Mouse (Mus musculus): Measurements from ENCODE around the gene Ncs1. TPM values are rescaled to one million over a fixed set of nuclear protein-coding genes. Genes with fewer than 3 reads are reported as not detected.

Gene Ncs1
- polyA plus RNA-seq, 1 experiment, result 2.5 TPM

DNA sequence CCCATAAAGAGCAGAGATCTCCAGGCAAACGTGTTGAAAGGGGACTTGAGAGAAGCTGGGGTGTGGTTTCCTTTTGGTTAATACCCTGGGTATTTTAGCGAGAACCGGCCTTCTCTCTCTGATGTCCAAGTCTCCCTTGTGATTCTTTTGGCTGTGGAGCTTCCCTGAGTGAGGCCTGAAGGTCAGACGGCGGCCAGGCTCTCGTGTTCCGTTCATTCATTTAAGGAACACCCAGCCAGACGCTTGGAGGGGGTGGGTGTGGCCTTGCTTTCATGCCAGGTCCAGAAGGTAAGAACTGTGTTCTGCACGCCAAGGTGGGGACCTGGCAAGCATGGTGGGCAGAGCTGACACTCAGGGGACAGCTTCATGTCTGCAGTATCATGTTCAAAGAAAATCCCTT lies 58.6 kb downstream of the Ncs1 start:
- DNase-seq, result no peak
- no peak for TF ChIP-seq CTCF (IDR thresholded peaks at IDR 0.05; ENCODE audit: insufficient read depth, low read length)
- TF ChIP-seq POLR2A (IDR thresholded peaks at IDR 0.05; ENCODE audit: borderline replicate concordance, extremely low read depth, low read depth, low read length), result no peak
- WGBS, result 42% methylated on average over 9 of the region's 9 CpGs

DNA sequence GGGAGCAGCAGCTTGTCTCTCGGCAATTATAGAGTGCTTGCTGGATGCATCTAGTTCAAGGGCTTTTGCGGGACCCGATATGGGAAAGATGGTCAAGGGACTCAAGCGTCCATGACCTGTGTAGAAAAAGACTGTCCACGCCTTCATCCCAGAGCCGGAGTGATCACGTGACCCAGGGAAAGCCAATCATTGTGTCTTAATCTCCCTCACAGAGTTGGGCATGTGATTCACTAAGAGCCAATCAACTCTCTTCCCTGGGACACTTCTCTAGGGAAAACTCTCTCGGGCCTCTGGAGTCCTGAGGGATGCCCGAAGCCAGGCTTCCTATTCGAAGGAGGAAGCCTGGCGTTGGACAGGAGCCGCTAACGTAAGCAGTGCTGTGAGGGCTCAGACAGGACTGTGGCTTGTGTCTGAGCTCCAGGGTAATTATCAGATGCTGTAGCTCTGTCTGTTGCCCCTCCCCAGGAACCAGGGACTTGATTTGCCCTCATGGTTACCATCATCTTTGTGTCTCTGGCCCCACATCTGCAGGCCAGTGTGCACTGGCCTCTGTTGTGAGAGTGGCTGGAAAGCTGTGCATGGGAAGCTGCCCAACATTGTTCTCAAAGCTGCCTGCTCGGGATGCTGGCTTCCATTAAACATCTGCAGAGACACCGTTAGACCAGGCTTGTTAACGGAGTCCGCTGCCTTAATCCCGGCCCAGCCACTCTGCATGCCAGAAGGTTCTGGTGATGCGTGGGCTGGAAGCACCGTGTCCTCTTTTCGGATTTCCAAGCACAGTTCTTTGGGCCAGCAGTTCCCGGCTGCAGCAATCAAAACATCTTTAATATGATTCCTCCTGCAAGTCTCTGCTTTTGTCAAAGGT lies 59.4 kb downstream of the Ncs1 start:
- DNase-seq, result no peak
- no peak overlapping the region for H3K4me3 ChIP-seq (replicated peaks; ENCODE audit: extremely low read depth, low read depth, low read length)
- TF ChIP-seq POLR2A (IDR thresholded peaks at IDR 0.05; ENCODE audit: borderline replicate concordance, extremely low read depth, low read depth, low read length), result no peak
- no peak for TF ChIP-seq CTCF (IDR thresholded peaks at IDR 0.05; ENCODE audit: insufficient read depth, low read length)
- WGBS, result 70% methylated on average over 22 of the region's 22 CpGs
- no peaks in the 10 kb centered on the region for H3K4me1 ChIP-seq (ENCODE audit: control insufficient read depth, insufficient read depth, low read length)

More for the DNA sequence above, 58.6 kb downstream of the Ncs1 start:
- H3K4me3 ChIP-seq (replicated peaks; ENCODE audit: extremely low read depth, low read depth, low read length), result no peak overlapping the region
- no peaks in the 10 kb centered on the region for H3K4me1 ChIP-seq (ENCODE audit: control insufficient read depth, insufficient read depth, low read length)

DNA sequence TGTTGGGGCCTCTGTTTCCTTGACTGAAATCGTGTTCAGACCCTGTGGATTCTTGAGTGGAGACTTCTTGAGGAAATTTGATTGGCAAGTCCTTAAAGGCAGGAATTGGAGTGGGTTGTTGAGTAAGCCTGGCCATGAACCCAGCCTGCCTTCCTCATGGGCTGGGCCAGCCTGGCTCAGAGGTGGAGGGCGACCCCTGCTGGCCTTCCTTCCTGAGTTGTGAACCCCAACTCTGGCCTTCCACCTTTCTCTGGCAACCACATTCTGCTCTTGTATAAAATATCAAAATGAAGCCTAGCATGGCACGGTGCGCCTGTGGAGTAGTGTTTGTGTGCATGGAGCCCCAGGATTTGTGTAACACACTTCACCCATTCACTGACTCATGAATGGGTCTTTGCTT lies 60.1 kb downstream of the Ncs1 start:
- no peaks in the 10 kb centered on the region for H3K4me1 ChIP-seq (ENCODE audit: control insufficient read depth, insufficient read depth, low read length)
- TF ChIP-seq POLR2A (IDR thresholded peaks at IDR 0.05; ENCODE audit: borderline replicate concordance, extremely low read depth, low read depth, low read length) (no peak), CTCF (IDR thresholded peaks at IDR 0.05; ENCODE audit: insufficient read depth, low read length) (peak; percentile 62)
- peak; percentile 52 for DNase-seq
- no peak overlapping the region for H3K4me3 ChIP-seq (replicated peaks; ENCODE audit: extremely low read depth, low read depth, low read length)
- 38% methylated on average over 4 of the region's 4 CpGs for WGBS

DNA sequence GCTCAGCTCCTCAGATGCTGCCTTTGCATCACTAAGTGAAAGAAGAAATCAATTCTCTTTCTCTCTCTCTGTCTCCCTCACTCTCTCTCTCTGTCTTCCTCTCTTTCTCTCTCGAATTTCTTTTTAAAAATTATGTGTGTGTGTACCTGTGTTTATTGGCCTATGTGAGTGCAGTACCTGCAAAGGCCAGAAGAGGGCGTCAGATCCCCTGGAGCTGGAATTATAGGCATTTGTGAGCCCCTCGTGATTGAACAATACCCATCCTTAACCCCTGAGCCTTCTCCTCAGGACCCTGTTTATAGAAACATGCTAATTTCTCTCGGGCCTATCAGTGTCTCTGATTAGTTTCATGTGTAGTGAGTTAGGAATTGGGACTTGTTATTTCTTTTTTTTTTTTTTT lies 62.6 kb downstream of the Ncs1 start:
- H3K4me3 ChIP-seq (replicated peaks; ENCODE audit: extremely low read depth, low read depth, low read length), result no peak overlapping the region
- no peak for DNase-seq
- H3K4me1 ChIP-seq (ENCODE audit: control insufficient read depth, insufficient read depth, low read length), result no peaks in the 10 kb centered on the region
- 56% methylated on average over 4 of the region's 4 CpGs for WGBS
- no peak for TF ChIP-seq CTCF (IDR thresholded peaks at IDR 0.05; ENCODE audit: insufficient read depth, low read length)
- no peak for TF ChIP-seq POLR2A (IDR thresholded peaks at IDR 0.05; ENCODE audit: borderline replicate concordance, extremely low read depth, low read depth, low read length)

DNA sequence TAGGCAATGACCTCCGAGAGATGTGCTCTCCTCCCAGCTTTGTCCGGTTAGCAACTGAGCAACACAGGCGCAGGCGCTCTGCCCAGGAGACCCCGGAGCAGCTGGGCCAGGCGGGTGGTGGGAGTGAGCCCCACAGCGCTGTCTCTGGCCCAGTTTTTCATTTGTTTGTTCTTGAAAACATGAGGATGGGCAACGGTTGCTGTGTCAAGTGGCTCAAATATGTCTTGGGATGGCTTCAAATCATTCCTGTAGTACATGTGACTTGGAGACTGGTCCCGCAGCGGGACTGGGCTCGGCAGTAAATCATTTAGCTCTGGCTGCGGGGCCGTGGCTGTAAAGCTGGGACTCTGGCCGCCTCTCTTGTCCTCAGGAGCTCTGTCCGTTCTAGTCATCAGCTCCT lies 63.9 kb downstream of the Ncs1 start:
- 51% methylated on average over 15 of the region's 15 CpGs for WGBS
- Histone ChIP-seq H3K4me3 (replicated peaks; ENCODE audit: extremely low read depth, low read depth, low read length) (no peak overlapping the region), H3K4me1 (ENCODE audit: control insufficient read depth, insufficient read depth, low read length) (no peaks in the 10 kb centered on the region)
- no peak for DNase-seq
- TF ChIP-seq CTCF (IDR thresholded peaks at IDR 0.05; ENCODE audit: insufficient read depth, low read length) (no peak), POLR2A (IDR thresholded peaks at IDR 0.05; ENCODE audit: borderline replicate concordance, extremely low read depth, low read depth, low read length) (no peak)

DNA sequence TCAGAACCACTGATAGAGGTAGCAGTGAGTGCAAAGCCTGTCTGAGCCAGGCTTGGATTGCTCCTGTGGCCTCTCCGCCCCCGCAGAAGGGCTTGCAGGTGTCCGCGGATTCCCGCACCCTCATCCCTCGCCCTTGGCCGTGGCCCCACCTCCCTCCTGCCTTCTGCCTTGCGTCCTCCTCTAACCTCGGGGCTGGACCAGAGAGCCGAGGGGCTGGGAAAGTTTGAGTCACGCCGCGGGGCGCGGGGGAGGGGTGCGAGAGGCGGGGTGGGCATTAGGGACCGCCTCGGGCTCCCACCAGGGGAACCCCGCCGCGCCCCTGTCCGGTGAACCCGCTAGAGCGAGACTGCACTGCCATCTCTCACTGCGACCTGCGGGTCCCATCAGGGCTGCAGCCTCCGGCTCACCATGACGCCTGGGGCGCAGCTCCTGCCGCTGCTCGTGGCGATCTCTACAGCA lies 68.4 kb downstream of the Ncs1 start, which contains the start of gene Hmcn2:
Gene Hmcn2 (plus strand): TSS at position 409 of the 459 bp plus-strand sequence.
- Histone ChIP-seq H3K4me3 (replicated peaks; ENCODE audit: extremely low read depth, low read depth, low read length) (no peak within 1 kb of the TSS), H3K4me1 (ENCODE audit: control insufficient read depth, insufficient read depth, low read length) (no peaks in the 10 kb centered on the region)
- 2% methylated on average over 30 of the region's 33 CpGs for WGBS
- TF ChIP-seq POLR2A (IDR thresholded peaks at IDR 0.05; ENCODE audit: borderline replicate concordance, extremely low read depth, low read depth, low read length) (no peak), CTCF (IDR thresholded peaks at IDR 0.05; ENCODE audit: insufficient read depth, low read length) (no peak)
- no peak for DNase-seq

DNA sequence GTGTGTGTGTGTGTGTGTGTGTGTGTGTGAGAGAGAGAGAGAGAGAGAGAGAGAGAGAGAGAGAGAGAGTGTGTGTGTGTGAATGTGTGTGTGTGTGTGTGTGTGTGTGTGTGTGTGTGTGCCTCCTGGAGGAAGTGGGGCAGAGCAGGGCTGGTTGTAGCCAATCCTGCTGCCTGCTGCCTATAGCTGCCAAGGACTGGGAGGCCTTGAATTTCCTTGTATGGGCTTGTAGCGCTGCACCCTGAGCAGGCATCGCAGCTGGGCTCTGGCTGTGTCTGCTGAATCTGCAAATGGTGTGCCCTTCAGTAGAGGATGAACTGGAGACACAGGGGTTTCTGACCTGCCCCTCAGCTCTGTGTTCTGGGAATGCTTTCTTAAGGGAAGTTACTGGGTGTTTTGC lies 72.5 kb downstream of the Ncs1 start:
- 12% methylated on average over 2 of the region's 2 CpGs for WGBS
- Histone ChIP-seq H3K4me3 (replicated peaks; ENCODE audit: extremely low read depth, low read depth, low read length) (no peak overlapping the region), H3K4me1 (ENCODE audit: control insufficient read depth, insufficient read depth, low read length) (no peaks in the 10 kb centered on the region)
- TF ChIP-seq CTCF (IDR thresholded peaks at IDR 0.05; ENCODE audit: insufficient read depth, low read length) (no peak), POLR2A (IDR thresholded peaks at IDR 0.05; ENCODE audit: borderline replicate concordance, extremely low read depth, low read depth, low read length) (no peak)
- no peak for DNase-seq

DNA sequence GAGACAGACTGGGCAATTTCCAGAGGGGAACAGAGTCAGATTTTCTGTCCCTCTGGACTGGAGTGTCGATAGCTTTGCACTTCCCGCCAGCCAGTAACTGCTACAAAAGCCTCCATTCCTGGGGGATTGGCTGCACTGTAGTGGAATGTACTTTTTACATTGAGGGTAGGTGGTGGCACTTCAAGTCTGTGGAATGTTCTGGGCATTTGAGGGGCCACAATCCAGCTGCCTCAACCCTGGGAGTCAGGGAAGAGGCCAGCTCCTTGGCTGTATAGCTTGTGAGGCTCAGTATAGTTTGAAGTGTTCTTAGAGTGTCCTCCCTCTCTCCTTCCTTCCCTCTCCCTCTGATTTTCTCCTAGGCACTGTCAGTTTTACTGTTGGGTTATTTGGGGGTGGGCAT lies 73.6 kb downstream of the Ncs1 start:
- Histone ChIP-seq H3K4me1 (ENCODE audit: control insufficient read depth, insufficient read depth, low read length) (no peaks in the 10 kb centered on the region), H3K4me3 (replicated peaks; ENCODE audit: extremely low read depth, low read depth, low read length) (no peak overlapping the region)
- TF ChIP-seq CTCF (IDR thresholded peaks at IDR 0.05; ENCODE audit: insufficient read depth, low read length), result no peak
- TF ChIP-seq POLR2A (IDR thresholded peaks at IDR 0.05; ENCODE audit: borderline replicate concordance, extremely low read depth, low read depth, low read length), result no peak
- DNase-seq, result no peak
- WGBS, result 54% methylated on average over 2 of the region's 2 CpGs

DNA sequence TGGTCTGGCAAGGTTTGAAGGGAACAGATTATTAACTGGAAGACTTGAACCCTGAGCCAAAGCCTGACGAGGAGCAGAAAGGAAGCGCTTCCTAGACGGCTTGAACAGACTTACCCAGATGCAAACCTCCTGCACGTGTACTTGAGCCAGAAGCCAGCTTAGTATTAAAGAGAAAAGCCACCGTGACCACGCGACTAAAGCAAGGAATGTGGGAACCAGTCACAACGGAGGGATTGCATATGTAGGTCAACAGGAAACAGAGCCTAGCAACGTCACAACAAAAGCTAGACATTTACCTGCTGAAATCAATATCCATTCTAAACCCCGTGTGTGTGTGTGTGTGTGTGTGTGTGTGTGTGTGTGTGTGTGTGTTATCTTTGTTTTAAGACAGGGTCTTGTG lies 81.6 kb downstream of the Ncs1 start:
- DNase-seq, result no peak
- no peaks in the 10 kb centered on the region for H3K4me1 ChIP-seq (ENCODE audit: control insufficient read depth, insufficient read depth, low read length)
- TF ChIP-seq POLR2A (IDR thresholded peaks at IDR 0.05; ENCODE audit: borderline replicate concordance, extremely low read depth, low read depth, low read length), result no peak
- TF ChIP-seq CTCF (IDR thresholded peaks at IDR 0.05; ENCODE audit: insufficient read depth, low read length), result no peak
- H3K4me3 ChIP-seq (replicated peaks; ENCODE audit: extremely low read depth, low read depth, low read length), result no peak overlapping the region
- 53% methylated on average over 10 of the region's 10 CpGs for WGBS

Measured in lung, adult 2 months (tissue).